Mouse (Mus musculus): Measurements from ENCODE around the gene Col1a1. TPM values are rescaled to one million over a fixed set of nuclear protein-coding genes. Genes with fewer than 3 reads are reported as not detected.
A peak's percentile ranks its signal among the peaks of the same experiment; 100 is the strongest.

The Col1a1 gene
- polyA plus RNA-seq, 1 experiment from 2014 or later, result 1,170 TPM

DNA sequence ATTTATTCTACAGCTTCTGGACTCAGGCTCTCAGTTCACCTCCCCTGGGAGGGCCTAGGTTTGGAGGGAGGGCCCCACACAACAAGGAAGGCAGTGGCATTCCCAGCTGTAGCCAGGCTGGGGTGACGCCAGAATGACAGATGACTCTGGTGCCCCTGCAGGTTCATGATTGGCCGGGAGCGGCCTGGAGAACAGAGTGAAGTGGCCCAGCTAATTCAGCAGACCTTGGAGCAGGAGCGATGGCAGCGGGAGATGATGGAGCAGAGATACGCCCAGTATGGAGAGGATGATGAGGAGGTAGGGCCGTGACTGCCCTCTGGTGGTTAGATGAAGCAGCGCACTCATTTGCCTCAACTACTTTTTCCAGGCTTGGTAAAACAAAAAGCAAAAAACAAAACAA is 65.0 kb downstream of the Col1a1 start:
- Histone ChIP-seq H3K4me2 (replicated peaks) (0 out of 2 replicates have a peak overlapping the region, but pooled peaks have one; percentile 12), H3K4me3 (no peak overlapping the region), H3K27me3 (no peaks in the 10 kb centered on the region), H3K9me3 (no peaks in the 10 kb centered on the region), H3K4me1 (peaks cover 15% of the 10 kb centered on the region), H3K36me3 (peaks cover 97% of the 10 kb centered on the region), H3K27ac (peak overlapping the region; percentile 52; the same call in 1 of the 2 replicates), H3K9ac (0 out of 2 replicates have a peak overlapping the region, but pooled peaks have one; percentile 43)
- no peak for ATAC-seq (ENCODE audit: low FRiP score, low read depth)
- 3% methylated on average over 8 of the region's 8 CpGs for WGBS

GRCm38 (mm10) chr11:95001584-95002347 is 65.7 kb downstream of the Col1a1 start:
- H3K27me3 ChIP-seq, result no peaks in the 10 kb centered on the region
- no peak overlapping the region for H3K9ac ChIP-seq
- peaks cover 90% of the 10 kb centered on the region for H3K36me3 ChIP-seq
- no peak overlapping the region for H3K4me3 ChIP-seq
- H3K9me3 ChIP-seq, result no peaks in the 10 kb centered on the region
- H3K4me2 ChIP-seq (replicated peaks), result no peak overlapping the region
- no peak overlapping the region for H3K27ac ChIP-seq
- no peak for ATAC-seq (ENCODE audit: low FRiP score, low read depth)
- 88% methylated on average over 21 of the region's 21 CpGs for WGBS
- peaks cover 17% of the 10 kb centered on the region for H3K4me1 ChIP-seq

Other genes with a start within 250 kb of the Col1a1 start
- 0.11 TPM in 1 of 2 replicates, not detected in the other for gene Gm11541, start 231.7 kb upstream of the Col1a1 start, polyA plus RNA-seq (2015; fragmentation: Nextera tagmentation; extraction: Ambion mirVana)
- gene Cdc34b, start 194.4 kb upstream of the Col1a1 start, polyA plus RNA-seq (2015; fragmentation: Nextera tagmentation; extraction: Ambion mirVana), result 0.17 TPM in 1 of 2 replicates, not detected in the other
- not detected in 2 replicates for gene Tmem92, start 153.5 kb upstream of the Col1a1 start, polyA plus RNA-seq (2015; fragmentation: Nextera tagmentation; extraction: Ambion mirVana)
- gene Hils1, start 31.4 kb downstream of the Col1a1 start, polyA plus RNA-seq (2015; fragmentation: Nextera tagmentation; extraction: Ambion mirVana), result not detected in 2 replicates
- 6.1 and 7.1 TPM in 2 replicates for gene Sgca, start 40.1 kb downstream of the Col1a1 start, polyA plus RNA-seq (2015; fragmentation: Nextera tagmentation; extraction: Ambion mirVana)
- gene Ppp1r9b, start 54.8 kb downstream of the Col1a1 start, polyA plus RNA-seq (2015; fragmentation: Nextera tagmentation; extraction: Ambion mirVana), result 11.4 and 11.8 TPM in 2 replicates
- gene Samd14, start 73.7 kb downstream of the Col1a1 start, polyA plus RNA-seq (2015; fragmentation: Nextera tagmentation; extraction: Ambion mirVana), result 37.2 and 37.7 TPM in 2 replicates
- 33.7 and 34.9 TPM in 2 replicates for gene Pdk2, start 105.1 kb downstream of the Col1a1 start, polyA plus RNA-seq (2015; fragmentation: Nextera tagmentation; extraction: Ambion mirVana)
- gene Itga3, start 140.6 kb downstream of the Col1a1 start, polyA plus RNA-seq (2015; fragmentation: Nextera tagmentation; extraction: Ambion mirVana), result 6.4 and 8.9 TPM in 2 replicates
- 10.2 and 14.2 TPM in 2 replicates for gene Dlx3, start 183.9 kb downstream of the Col1a1 start, polyA plus RNA-seq (2015; fragmentation: Nextera tagmentation; extraction: Ambion mirVana)
- gene Dlx4, start 210.0 kb downstream of the Col1a1 start, polyA plus RNA-seq (2015; fragmentation: Nextera tagmentation; extraction: Ambion mirVana), result 2.2 and 2.7 TPM in 2 replicates